Mouse (Mus musculus) olfactory bulb, adult 2 months (tissue): ENCODE measurements around the gene Tubb2a. TPM values are rescaled to one million over a fixed set of nuclear protein-coding genes. Genes with fewer than 3 reads are reported as not detected.
"Not testable (repeated sequence)": the region's sequence is repeated elsewhere in the genome, so short reads cannot be mapped to it uniquely, and the experiment has no call there.

Experiments
- H3K27ac ChIP-seq: fragments of 200-500 bp; 2 replicates; pipeline ENCODE4 v1.5.1; 2012; ENCODE audit warnings: low read depth, low read length; ENCODE audit not compliant: insufficient read depth
- H3K4me1 ChIP-seq: fragments of 200-500 bp; 2 replicates; pipeline ENCODE4 v1.6.1; 2012; ENCODE audit warnings: low read length; ENCODE audit not compliant: control insufficient read depth, insufficient read depth
- H3K4me3 ChIP-seq: fragments of 200-500 bp; 2 replicates; pipeline ENCODE4 v1.5.1; 2012; ENCODE audit warnings: mild to moderate bottlenecking, low read depth, low read length, moderate library complexity; ENCODE audit not compliant: insufficient read depth
- CTCF ChIP-seq: fragments of 200-500 bp; IDR thresholded peaks from 2 replicates; pipeline ENCODE4 v1.5.1; 2012; ENCODE audit warnings: low read depth, mild to moderate bottlenecking, low read length, moderate library complexity; ENCODE audit not compliant: insufficient read depth
- POLR2A ChIP-seq: fragments of 200-500 bp; IDR thresholded peaks from 2 replicates; pipeline ENCODE4 v1.6.1; 2012; ENCODE audit warnings: mild to moderate bottlenecking, low read depth, low read length, moderate library complexity; ENCODE audit not compliant: insufficient read depth
- WGBS: fragments of 180-500 bp; shearing (Covaris S2); methylation state at CpG from one replicate; pipeline ENCODE4 v1.1.7; 2018; 5-methylcytosine and 5-hydroxymethylcytosine counted together
- polyA plus RNA-seq: library from polyadenylated mRNA; stranded (reverse); fragments of >200 nt; gene quantifications from 2 replicates; pipeline ENCODE4 v1.2.4, GENCODE M21; 2012; ENCODE audit warnings: low replicate concordance; ENCODE audit not compliant: missing spikeins, insufficient read depth, insufficient read length

The Tubb2a gene
- polyA plus RNA-seq, 1 experiment, result not detected

DNA sequence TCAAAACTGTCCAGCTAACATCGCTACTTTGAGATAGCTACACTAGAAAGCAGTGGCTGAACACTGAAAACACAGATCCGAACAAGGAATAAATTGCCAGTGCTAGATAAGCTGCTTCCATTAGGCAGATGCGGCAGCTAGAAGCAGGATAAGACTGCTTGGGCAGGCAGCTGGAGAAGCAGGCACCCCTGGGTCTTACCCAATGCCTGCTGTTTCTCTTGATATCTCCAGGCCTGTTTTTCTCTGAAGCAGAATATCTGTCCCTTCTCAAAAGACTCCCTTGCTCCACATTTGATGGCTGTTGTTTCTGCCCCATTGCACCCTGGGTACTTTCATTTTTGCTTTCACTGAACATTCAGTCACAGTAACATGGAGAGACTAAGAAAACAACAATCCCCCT is 22.9 kb upstream of the Tubb2a start:
- H3K4me3 ChIP-seq, result no peak overlapping the region
- WGBS, result 45% methylated on average over 3 of the region's 3 CpGs
- TF ChIP-seq POLR2A (no peak), CTCF (no peak)
- peaks cover 9% of the 10 kb centered on the region for H3K4me1 ChIP-seq
- H3K27ac ChIP-seq, result peak overlapping the region; percentile 16; the same call in 1 of the 2 replicates

DNA sequence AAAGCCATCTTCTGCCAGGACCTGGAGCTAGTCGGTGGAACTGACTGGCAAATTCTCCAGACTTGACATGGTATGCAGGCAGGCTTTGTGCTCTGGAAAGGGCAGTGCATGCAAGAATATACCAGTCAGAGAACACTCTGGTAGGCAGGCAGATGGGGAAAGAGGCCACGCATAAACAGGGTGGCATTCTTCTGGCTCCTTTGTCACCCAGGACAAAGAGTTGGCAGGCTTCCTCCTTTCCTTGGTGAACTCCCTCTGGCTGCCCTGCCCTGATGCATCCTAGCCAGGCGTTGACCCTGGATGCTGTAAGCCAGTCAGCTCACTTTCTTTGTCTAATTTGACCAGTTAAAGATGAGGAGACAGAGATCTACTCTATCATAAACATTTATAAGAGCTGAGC is 19.3 kb upstream of the Tubb2a start:
- Histone ChIP-seq H3K27ac (peak overlapping the region; percentile 91), H3K4me3 (no peak overlapping the region), H3K4me1 (peaks cover 9% of the 10 kb centered on the region)
- TF ChIP-seq CTCF (no peak), POLR2A (no peak)
- 26% methylated on average over 3 of the region's 3 CpGs for WGBS

DNA sequence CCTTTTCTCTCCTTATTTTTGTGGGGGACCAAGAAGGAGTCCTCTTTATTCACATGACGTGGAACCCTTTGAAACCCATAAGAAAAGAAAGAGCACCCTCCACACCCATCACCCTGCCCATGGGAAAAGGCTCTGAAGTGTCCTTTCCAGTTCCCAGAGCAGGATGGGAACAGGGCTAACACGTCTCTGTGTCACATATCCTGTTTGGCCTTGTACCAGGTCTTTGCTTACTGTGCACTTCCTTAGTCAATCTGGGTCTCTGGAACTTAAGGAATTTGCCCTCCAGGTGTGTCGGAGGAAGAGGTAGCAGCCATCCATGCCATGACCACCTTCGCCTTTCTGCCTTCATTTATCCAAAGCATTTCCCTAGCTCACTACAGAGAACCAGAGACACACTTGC is 18.6 kb upstream of the Tubb2a start:
- no peak for TF ChIP-seq CTCF
- no peak for TF ChIP-seq POLR2A
- peak overlapping the region; percentile 91 for H3K27ac ChIP-seq
- H3K4me3 ChIP-seq, result no peak overlapping the region
- peaks cover 9% of the 10 kb centered on the region for H3K4me1 ChIP-seq
- WGBS, result 38% methylated on average over 4 of the region's 4 CpGs

DNA sequence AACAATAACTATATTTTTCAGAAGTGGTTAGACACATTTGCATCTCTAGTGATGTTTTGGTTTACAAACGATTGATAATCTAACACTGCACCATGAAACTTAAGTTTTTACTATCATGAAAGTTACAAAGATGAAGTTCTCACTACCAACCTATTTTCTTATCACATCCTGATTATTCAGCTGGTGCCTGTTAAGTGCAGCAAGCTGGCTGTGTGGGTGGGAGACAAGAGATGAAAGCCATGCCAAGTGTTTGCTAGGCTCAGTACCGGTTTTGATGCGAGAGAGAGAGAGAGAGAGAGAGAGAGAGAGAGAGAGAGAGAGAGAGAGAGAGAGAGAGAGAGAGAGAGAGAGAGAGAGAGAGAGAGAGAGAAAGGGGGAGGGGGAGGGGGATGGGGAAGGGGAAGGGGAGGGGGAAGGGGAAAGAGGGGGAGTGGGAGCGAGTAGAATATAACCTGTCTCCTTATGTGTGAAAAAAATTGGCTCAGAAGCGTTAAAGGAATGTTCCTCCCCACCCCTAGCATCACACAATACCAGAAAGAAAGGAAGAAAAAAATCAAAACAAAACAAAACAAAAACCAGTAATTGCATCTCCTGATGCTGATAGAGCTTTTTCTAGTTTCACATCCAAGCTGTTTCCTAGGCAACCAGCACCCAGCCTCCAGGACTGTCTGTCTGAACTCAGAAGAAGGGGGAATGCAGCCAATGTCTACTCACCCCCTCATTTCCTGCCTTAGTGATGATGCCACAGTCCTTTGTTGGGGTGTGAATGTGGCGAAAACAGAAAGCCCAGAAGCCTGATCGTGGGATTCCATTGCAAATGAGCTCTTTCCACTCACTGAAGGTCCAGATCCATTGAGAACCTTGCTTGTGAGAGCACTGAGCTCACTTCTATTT is 18.0 kb upstream of the Tubb2a start:
- TF ChIP-seq CTCF, result no peak
- Histone ChIP-seq H3K27ac (peak overlapping the region; percentile 91), H3K4me3 (no peak overlapping the region), H3K4me1 (peaks cover 9% of the 10 kb centered on the region)
- WGBS, result 5% methylated on average over 7 of the region's 7 CpGs

DNA sequence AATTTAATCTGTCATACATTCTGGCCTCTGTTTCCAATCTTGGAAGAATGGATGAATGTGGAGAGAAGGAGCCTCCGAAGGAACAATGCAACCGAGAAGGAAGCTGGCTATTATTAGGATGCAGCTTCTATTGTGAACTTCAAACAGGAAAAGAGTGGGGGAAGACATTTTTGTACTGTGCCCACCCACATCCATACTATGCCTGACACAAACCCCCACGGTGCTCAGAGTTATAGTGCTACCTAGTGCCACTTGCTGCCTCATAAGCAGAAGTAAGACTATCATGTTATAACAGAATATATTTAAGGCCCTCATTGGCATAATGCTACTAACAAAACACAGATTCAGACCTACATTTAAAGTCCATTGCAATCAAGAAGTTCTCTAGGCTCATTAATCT is 11.6 kb upstream of the Tubb2a start:
- Histone ChIP-seq H3K27ac (peak overlapping the region; percentile 96), H3K4me1 (peaks cover 14% of the 10 kb centered on the region), H3K4me3 (no peak overlapping the region)
- WGBS, result 23% methylated on average over 3 of the region's 3 CpGs
- no peak for TF ChIP-seq CTCF
- TF ChIP-seq POLR2A, result no peak

DNA sequence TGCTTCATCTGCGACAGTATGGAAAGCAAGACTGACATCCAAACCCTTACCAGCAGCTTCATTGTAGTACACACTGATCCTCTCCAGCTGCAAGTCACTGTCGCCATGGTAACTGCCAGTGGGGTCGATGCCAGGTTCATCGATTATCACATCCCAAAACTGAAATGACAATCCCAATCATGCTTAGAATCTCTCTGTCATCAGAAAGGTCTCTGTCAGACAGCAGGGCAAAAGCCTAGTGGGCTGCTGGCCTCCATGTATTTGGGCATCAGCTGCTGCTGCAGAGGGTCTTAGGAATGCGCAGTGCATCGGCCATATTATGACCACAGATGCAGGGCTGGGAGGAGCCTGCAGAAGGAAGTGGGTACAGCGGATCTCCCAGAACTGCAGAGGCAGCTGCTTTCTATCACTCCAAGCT is 11.1 kb upstream of the Tubb2a start:
- WGBS, result 21% methylated on average over 7 of the region's 7 CpGs
- TF ChIP-seq POLR2A, result no peak
- no peak for TF ChIP-seq CTCF

DNA sequence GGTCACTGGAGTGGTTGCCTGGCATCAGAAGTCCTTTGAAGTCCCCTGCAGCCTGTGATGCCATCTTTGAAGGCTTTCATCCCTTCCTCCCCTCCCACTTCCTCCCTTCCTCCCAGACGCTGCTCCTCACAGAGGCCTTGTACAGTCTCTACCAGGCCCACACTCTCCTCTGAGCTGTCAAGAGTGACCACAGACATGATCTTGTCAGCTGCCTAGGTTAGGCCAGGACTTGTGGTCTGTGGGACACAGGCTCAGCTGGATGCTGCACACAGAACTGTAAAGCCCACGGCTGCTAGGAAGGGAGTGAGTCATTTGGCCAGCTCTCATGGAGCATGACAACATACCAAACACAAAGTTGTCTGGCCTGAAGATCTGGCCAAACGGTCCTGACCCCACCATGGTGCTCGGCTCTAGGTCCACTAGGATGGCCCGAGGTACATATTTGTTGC is 10.4 kb upstream of the Tubb2a start:
- H3K27ac ChIP-seq, result peak overlapping the region; percentile 96
- H3K4me3 ChIP-seq, result not testable (repeated sequence)
- WGBS, result 39% methylated on average over 5 of the region's 5 CpGs
- H3K4me1 ChIP-seq, result peaks cover 14% of the 10 kb centered on the region

More for the DNA sequence above, 11.1 kb upstream of the Tubb2a start:
- Histone ChIP-seq H3K4me1 (peaks cover 14% of the 10 kb centered on the region), H3K4me3 (no peak overlapping the region), H3K27ac (peak overlapping the region; percentile 96)

DNA sequence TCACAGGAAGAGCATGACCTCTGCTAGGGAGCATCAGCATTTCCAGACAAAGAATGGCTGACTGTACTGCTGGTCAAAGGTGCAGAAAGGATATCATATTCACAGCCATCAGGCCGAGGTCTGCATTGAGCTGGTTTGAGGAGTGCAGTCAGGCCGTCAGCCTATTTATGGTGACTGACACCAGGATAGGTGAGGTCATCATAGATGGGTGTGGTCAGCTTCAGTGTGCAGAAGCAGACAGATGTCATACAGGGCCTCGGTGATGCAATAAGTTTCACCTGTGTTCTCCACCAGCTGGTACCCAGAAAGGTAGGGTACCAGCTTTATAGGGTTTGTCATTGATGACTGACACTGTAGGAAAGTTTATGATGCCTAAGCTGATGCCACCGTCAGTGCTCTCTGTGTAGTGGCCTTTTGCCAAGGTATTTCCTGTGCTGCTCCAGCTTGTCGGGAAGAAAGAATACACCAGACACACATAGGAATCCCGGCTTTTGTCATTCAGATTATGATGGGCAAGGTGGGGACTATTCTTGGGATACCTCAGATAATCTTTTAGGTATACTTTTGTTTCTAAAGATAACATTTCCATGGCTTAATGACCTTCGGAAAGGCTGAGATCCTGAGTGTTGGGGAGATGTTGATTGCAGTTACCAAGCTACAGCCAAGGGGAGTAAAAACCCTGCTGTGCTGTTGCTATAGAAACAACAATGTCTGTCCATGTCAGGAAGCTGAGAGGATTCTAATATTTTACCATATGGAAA is 9.4 kb upstream of the Tubb2a start:
- no peak overlapping the region for H3K4me3 ChIP-seq
- 42% methylated on average over 7 of the region's 7 CpGs for WGBS
- peaks cover 14% of the 10 kb centered on the region for H3K4me1 ChIP-seq
- peak overlapping the region; percentile 75 for H3K27ac ChIP-seq
- TF ChIP-seq CTCF, result no peak
- TF ChIP-seq POLR2A, result no peak
